Mouse (Mus musculus) midbrain, embryonic 13.5 days (tissue): ENCODE measurements at regions not wholly inside any gene's neighbourhood (a gene's known extent, or its start where the extent isn't known, plus 50 kb on each side); places are given as distances from the start of the nearest gene placed in this dataset.
A peak's percentile ranks its signal among the peaks of the same experiment; 100 is the strongest.

Experiments used
- ATAC-seq: fragments of 200-750 bp; cut with Nextera tagmentation; 2 replicates; pipeline ENCODE4 v1.8.0; 2017; ENCODE audit warnings: mild to moderate bottlenecking, moderate TSS enrichment, moderate library complexity
- H3K27ac ChIP-seq: fragments of 300-500 bp; sonication (generic); 2 replicates; pipeline ENCODE4 v1.5.1; 2015; ENCODE audit warnings: inconsistent platforms, mild to moderate bottlenecking, moderate library complexity
- H3K27me3 ChIP-seq: fragments of 300-500 bp; sonication (generic); 2 replicates; pipeline ENCODE4 v1.6.1; 2015; ENCODE audit warnings: mild to moderate bottlenecking, inconsistent platforms
- H3K36me3 ChIP-seq: fragments of 300-500 bp; sonication (generic); 2 replicates; pipeline ENCODE4 v1.6.1; 2015; ENCODE audit warnings: mild to moderate bottlenecking, inconsistent platforms
- H3K4me1 ChIP-seq: fragments of 300-500 bp; sonication (generic); replicated peaks from 2 replicates; pipeline ENCODE4 v1.6.1; 2015; ENCODE audit warnings: inconsistent platforms
- H3K4me2 ChIP-seq: fragments of 300-500 bp; sonication (generic); replicated peaks from 2 replicates; pipeline ENCODE4 v1.6.1; 2015; ENCODE audit warnings: moderate library complexity, mild to moderate bottlenecking, inconsistent platforms
- H3K4me3 ChIP-seq: fragments of 300-500 bp; sonication (generic); replicated peaks from 2 replicates; pipeline ENCODE4 v1.5.1; 2015; ENCODE audit warnings: mild to moderate bottlenecking, inconsistent platforms
- H3K9ac ChIP-seq: fragments of 300-500 bp; sonication (generic); replicated peaks from 2 replicates; pipeline ENCODE4 v1.6.1; 2015; ENCODE audit warnings: mild to moderate bottlenecking, inconsistent platforms
- H3K9me3 ChIP-seq: fragments of 300-500 bp; sonication (generic); 2 replicates; pipeline ENCODE4 v1.6.1; 2016; ENCODE audit warnings: mild to moderate bottlenecking, inconsistent platforms
- WGBS: fragments of 180-500 bp; shearing (Covaris S2); methylation state at CpG from one replicate; pipeline ENCODE4 v1.1.7; 2015; 5-methylcytosine and 5-hydroxymethylcytosine counted together
- microRNA counts: library from miRNA; unstranded; fragments of <30 nt; microRNA quantifications from one replicate; lab custom pipeline; 2016
- microRNA-seq: library from miRNA; unstranded; fragments of <30 nt; microRNA quantifications from one replicate; pipeline ENCODE4, GENCODE M21; 2016

GRCm38 (mm10) chr1:23171336-23171735 is 69.3 kb upstream of the 4933415F23Rik start:
- Histone ChIP-seq H3K36me3 (no peaks in the 10 kb centered on the region), H3K9me3 (no peaks in the 10 kb centered on the region), H3K4me3 (no peak overlapping the region), H3K9ac (no peak overlapping the region), H3K27me3 (no peaks in the 10 kb centered on the region), H3K4me2 (no peak overlapping the region), H3K4me1 (no peaks in the 10 kb centered on the region), H3K27ac (no peak overlapping the region)
- ATAC-seq = no peak
- 90% methylated on average over 2 of the region's 2 CpGs for WGBS

GRCm38 (mm10) chr1:23170711-23171110 is 68.7 kb upstream of the 4933415F23Rik start:
- Histone ChIP-seq H3K4me3 (no peak overlapping the region), H3K36me3 (no peaks in the 10 kb centered on the region), H3K9me3 (no peaks in the 10 kb centered on the region), H3K27me3 (no peaks in the 10 kb centered on the region), H3K4me1 (no peaks in the 10 kb centered on the region), H3K9ac (no peak overlapping the region), H3K4me2 (no peak overlapping the region), H3K27ac (no peak overlapping the region)
- WGBS = 81% methylated on average over 2 of the region's 2 CpGs
- ATAC-seq = no peak

GRCm38 (mm10) chr1:23168504-23168903 is 66.5 kb upstream of the 4933415F23Rik start:
- H3K27me3 ChIP-seq = no peaks in the 10 kb centered on the region
- no peaks in the 10 kb centered on the region for H3K4me1 ChIP-seq
- ATAC-seq = no peak
- H3K36me3 ChIP-seq = no peaks in the 10 kb centered on the region
- 92% methylated on average over 4 of the region's 4 CpGs for WGBS
- no peaks in the 10 kb centered on the region for H3K9me3 ChIP-seq
- no peak overlapping the region for H3K27ac ChIP-seq
- H3K4me3 ChIP-seq = no peak overlapping the region
- H3K9ac ChIP-seq = no peak overlapping the region
- no peak overlapping the region for H3K4me2 ChIP-seq

GRCm38 (mm10) chr1:23163371-23163935 is 61.4 kb upstream of the 4933415F23Rik start:
- ATAC-seq = no peak
- Histone ChIP-seq H3K9ac (no peak overlapping the region), H3K27me3 (no peaks in the 10 kb centered on the region), H3K4me2 (no peak overlapping the region), H3K4me3 (no peak overlapping the region), H3K27ac (no peak overlapping the region), H3K4me1 (no peaks in the 10 kb centered on the region), H3K36me3 (no peaks in the 10 kb centered on the region), H3K9me3 (no peaks in the 10 kb centered on the region)
- 87% methylated on average over 5 of the region's 5 CpGs for WGBS

GRCm38 (mm10) chr1:23162766-23163165 is 60.7 kb upstream of the 4933415F23Rik start:
- Histone ChIP-seq H3K9me3 (no peaks in the 10 kb centered on the region), H3K4me1 (no peaks in the 10 kb centered on the region), H3K4me3 (no peak overlapping the region), H3K36me3 (no peaks in the 10 kb centered on the region), H3K27me3 (no peaks in the 10 kb centered on the region), H3K27ac (no peak overlapping the region), H3K4me2 (no peak overlapping the region), H3K9ac (no peak overlapping the region)
- WGBS = 81% methylated on average over 6 of the region's 6 CpGs
- ATAC-seq = no peak

MicroRNAs in the stretch of these regions (microRNA counts, 519-probe panel; counts per million panel counts)
- microRNA mmu-miR-30a (lab: Ali Mortazavi, UCI) = 4,771 counts per million, percentile 85 among the panel's probes with 10 or more counts
- microRNA mmu-miR-30c (lab: Ali Mortazavi, UCI) = 5,976 counts per million, percentile 95 among the panel's probes with 10 or more counts

Small RNA genes lying in the stretch of these regions (microRNA-seq; reads per million reads assigned to microRNA genes)
- gene Mir30a (10,535 reads per million, percentile 96 among the genes with 10 or more reads in this experiment), gene Mir30c-2 (33.8 reads per million, percentile 41 among the genes with 10 or more reads in this experiment)
